Mouse (Mus musculus) retina, adult 2 months (tissue): ENCODE measurements at regions not wholly inside any gene's neighbourhood (a gene's known extent, or its start where the extent isn't known, plus 50 kb on each side); places are given as distances from the start of the nearest gene placed in this dataset.

Source experiments
- DNase-seq: peaks from one replicate; pipeline ENCODE4 v3.0.0-alpha.2; 2012; ENCODE audit warnings: low read depth, low spot score

DNA sequence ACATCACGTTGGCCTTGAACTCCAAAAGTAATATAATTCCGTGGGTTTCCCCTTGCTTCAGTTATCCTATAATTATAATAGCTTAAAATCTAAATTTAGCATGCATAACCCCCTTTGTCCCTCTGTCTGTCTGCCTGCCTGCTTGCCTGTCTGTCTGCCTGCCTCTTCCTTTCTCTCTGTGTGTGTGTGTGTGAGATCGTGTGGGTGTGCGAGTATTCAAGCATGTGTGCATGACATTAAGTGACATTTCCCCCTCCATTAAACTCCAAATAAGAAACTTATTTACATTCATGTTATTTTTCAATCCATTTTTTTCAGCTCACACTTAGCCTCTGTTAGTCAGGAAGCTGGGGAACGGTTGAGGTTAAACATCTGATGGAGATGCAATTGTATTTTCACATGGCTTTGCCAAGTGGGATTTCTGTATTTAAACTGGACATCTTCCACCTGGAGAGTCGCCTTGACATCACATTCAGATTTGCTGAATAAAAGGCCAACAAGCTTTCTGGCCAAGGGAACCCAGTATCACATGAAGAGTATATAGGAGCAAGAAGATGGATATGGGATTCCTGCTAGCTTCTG, 130.8 kb upstream of the Map3k1 start:
- DNase-seq, result no peak

DNA sequence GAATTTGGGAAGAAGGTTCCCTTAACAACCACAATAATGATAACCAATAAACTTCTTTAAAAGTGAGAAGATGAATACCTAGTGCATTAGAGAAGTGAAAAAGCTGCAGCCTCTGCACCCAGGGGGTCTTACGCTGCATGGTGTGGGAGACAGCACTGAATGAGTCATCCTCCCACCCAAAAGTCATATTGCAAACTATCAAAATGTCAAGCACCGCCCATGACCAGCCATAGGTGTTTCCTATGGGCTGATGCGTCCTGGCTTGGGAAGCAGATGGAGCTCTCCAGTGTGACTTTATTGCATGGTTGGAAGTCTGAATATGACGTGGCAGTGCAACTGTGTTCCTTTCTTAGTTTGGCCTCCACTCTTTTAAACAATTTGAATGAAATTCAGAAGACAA, 131.5 kb upstream of the Map3k1 start:
- no peak for DNase-seq

DNA sequence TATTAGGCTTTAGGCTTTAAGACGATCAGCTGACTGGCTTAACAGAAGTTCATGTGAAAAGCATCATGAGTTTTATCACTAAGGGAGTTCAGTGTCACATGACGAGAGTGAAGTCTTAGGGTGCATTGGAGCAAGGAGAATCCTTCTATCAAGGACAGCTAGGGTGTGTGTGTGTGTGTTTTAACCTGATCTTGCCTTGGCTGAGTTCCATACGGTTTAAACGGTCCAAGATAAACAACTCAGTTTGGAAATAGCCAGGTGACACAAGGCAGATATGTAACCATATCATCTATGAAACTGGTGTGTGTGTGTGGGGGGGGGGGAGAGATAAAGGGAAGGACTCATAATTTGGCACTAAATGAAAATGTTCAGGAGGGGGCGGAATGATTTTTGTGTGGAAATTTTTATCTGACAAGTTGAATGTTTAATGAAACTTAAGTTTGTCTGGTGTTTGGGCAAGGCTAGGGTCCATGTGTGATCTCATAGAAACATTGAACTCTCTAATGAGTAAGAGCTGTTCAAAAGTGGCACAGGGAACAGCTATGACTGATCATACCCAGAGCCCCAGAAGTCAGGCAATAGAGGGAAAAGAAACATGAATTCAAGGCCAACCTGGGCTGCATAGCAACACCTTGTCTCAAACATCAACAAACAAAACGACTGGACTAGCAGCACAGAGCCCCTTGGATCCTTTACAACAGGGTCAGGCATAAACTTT, 132.2 kb upstream of the Map3k1 start:
- DNase-seq, result no peak

DNA sequence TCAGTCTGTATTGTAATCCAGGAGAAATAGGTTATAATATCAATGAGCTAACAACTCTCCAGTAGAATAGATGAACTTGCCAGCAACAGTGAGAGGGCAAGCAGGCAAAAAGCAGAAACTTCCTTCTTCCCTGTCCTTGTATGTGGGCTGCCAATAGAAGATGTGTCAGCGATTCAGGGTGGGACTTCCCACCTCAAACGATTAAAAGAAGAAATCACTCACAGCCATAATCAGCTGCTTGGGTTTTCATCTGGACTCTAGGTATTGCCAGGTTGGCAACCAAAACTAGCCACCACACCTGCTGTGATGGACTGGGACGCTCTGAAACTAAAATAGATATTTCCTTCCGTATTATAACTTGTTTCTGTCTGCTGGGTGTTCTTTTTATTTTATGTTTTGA, 133.2 kb upstream of the Map3k1 start:
- no peak for DNase-seq

DNA sequence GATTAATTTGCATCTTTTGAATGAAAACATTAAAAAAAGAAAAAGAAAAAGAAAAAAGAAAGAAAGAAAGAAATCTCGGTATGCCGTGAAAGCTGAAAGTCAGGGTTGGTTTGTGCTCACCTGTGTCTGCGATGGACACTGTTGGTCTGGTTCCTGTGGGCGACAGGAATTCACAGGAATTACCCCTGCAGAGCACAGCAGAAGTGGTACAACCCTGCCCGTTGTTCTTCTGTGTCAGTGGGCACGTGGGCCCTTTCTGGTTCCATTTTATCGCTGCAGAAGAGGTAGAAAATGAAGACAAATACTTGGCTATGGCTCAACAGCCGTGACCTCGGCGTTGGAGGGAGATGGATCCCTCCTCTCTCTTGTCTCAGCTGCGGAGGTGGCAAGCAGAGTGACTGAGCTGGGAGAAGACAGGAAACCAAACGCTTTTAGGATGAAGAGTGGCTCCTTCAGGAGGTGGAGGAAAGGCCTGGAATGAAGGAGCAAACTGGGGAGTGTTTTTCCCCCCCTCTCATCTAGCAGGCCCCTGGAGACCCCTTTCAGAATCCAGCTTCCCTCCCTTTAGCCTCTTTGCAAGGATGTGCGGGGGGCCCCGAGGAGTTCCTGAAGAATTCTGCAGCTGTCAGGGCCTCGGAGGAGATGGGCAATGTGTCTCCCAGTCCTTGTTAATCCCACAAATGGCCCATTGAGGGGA, 134.7 kb upstream of the Map3k1 start:
- DNase-seq, result no peak

DNA sequence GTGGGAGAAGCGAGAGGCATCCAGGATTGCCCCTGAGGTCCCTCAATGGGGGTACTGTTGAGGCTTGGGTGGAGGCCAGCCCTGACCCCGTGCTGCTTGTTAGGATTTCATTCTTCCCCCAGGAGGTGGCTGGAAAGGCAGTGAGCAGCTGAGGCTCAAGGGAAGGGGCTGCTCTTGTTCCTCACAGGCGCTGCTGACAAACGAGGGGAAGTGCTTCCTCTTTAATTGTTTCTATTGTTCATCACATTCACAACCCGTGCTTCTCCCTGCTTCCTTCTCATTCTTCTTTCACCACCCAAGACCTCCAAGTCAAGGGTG, 135.3 kb upstream of the Map3k1 start:
- DNase-seq, result no peak

DNA sequence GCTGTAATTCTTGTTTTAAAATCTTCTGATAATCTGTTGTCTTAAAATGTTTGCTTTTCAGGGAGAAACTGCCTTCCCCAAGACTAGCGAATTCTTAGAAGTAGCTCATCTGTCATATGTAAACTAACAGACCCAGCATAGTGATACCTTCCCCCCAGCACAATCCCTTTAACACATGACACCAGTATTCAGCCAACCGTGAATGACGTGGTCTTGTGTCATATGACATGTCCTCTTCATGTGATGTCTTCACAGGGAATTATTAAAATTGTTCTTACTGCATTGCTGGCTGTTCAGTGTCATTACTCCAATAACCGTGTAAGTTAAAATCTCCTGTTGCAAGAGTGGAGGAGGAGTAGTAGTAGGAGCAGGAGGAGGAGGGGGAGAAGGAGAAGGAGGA, 137.5 kb upstream of the Map3k1 start:
- DNase-seq, result no peak

DNA sequence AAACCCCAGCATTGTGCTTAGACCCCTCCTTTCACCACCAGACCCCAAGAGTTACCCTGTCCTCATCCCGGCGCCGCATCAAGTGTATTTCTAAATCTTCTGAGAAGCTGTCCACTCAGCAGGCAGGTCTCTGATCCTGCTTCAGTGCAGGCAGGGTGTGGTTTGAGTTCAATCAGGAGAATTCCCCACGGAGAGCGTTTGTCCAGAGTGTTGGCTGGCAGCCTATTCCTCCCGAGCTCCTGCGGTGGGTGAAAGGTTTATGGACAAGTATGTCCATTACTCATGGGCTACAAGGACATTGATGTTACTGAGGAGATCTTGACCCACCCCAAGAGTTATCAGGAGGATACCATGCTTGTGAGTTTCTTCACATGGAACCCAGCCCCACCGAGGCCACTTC, 138.0 kb upstream of the Map3k1 start:
- DNase-seq, result no peak

DNA sequence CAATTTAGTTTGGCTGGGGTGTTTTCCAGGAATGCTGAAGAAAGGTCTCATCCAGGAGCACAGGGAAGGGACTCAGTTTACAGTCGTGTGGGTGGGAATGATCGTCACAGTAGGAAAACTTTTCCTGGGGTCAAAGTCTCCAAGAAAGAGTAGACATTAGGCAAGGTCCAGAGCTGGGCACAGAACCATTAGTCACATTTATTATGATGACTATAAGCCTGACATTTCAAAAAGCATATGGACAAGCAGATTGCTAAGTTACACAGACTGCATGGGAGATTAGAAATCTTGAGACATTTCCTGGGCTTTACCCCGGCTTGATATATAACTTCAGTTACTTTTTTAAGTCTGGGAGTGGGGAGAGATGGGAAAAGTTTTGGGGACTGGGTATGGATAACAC, 139.6 kb upstream of the Map3k1 start:
- DNase-seq, result no peak

DNA sequence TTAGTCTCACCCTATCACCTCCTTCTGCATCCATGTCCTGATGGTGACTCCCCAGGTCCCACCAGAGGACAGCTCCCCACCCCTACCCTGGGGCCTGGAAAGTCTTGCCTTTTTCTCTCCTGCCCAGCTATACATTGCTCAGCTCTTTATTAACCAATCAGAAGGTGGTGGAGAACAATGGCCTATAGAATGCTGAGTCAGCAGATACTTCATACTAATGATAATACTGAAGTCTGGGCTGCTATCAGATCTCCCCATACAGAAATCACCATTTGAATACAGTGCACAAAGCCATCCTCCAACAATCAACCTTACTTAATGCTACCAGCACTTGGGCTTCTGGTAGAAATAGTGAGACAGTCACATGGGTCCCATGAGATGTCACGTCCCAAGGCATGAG, 141.2 kb upstream of the Map3k1 start:
- DNase-seq, result no peak

DNA sequence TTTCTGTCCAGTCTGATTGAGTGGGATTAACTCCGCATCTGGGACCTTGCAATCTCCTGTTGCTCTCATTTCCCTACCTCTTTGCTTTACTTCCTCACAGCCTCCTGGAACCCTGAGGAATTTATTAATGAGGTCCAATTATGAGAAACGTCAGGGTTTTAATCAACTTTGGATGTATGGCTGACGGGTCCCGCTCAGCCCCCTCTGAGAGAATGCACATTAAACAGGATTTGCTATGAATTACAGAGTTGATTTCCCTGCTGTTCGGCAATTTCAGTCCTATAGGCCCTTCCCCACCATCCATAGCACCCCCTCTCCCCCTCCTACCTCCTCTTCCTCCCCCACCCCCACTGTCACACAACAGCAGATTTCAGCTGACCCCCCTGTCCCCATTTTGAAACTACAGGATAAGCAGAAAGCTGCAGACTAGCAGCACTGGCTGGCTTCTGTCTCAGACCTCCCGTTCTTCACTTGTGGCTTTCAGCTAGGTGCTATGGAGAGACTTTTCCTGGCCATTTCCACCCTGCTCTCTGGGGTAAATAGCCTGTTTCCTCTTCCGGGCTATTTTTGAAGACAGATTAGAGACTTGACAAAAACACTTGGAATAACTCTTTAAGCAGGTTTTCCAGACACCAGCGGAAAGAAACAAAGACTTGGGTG, 145.2 kb upstream of the Map3k1 start:
- DNase-seq, result no peak

DNA sequence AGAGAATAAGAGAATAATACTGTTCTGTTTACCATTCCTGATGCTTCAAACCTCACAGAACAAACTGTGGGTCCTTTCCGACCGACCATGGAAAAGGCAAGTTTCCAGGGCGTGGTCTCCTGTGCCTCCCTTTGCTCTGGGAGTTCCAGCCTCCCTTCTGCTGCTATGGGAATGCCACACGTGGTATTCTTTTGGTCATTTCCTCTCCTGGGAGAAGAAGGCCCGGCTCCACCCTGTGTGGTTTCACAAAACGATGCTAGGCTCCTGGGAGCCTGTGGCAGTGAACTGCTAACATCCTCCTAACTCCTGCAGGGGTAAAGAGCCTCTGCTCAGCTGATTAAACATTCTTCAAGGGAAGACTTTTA, 145.7 kb upstream of the Map3k1 start:
- DNase-seq, result no peak

DNA sequence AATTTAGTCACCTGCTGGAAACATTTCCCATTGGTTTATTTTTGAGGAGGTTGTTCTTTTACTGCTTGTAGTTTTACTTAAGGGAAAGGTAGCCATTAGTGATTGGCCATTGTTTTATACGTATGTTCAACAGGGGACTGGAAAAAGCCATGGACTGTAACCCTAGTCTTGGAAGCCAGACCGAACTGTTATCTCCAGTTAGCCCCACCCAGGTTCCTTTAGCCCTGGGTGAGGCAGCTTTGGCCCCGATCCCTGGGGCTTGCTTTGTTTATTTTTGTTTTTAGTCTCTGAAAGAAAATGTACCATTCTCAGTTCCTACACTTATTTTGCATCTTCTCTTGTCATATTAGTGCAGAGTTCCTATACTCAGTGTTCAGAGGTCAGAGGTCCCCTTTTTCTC, 148.3 kb upstream of the Map3k1 start:
- DNase-seq, result no peak

DNA sequence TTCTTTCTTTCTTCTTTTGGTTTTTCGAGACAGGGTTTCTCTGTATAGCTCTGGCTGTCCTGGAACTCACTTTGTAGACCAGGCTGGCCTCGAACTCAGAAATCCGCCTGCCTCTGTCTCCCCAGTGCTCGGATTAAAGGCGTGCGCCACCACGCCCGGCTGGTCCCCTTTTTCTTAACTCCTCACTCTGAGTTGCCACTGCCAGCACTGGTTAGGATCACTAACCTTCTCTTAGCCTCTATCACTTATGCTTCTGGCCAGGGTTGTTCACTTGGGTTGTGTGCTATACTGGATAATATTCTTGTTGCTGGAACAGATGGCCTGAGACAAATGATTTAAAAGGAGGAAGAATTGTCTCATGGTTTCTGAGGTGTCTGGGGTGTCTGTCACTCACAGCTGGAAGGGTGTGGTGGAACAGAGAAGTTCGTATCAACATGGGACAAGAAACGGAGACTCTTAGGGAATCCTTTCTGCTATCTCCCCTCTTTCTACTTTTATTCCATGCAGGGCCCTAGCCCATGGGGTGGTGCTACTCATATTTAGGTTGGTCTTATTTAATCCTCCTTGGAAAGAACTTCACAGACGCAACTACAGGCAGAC, 149.0 kb upstream of the Map3k1 start:
- no peak for DNase-seq

DNA sequence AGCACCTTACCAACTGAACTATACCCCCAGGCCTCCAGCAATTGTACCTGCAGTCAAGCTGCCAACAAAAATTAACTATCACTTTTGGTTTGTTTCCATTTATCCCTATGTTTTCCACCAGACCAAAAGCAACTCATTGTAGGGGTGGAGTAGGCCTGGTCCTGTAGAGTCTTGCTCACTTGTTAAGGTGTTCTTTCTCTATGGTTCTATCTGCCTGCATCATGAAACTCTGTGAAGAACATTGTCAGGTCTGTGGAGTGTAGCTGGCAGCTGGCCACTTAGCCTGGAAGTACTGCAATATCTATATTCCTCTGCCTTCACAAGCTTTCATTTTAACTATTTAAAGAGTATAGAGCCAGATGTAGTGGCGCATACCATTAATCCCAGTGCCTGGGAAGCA, 149.6 kb upstream of the Map3k1 start:
- no peak for DNase-seq

DNA sequence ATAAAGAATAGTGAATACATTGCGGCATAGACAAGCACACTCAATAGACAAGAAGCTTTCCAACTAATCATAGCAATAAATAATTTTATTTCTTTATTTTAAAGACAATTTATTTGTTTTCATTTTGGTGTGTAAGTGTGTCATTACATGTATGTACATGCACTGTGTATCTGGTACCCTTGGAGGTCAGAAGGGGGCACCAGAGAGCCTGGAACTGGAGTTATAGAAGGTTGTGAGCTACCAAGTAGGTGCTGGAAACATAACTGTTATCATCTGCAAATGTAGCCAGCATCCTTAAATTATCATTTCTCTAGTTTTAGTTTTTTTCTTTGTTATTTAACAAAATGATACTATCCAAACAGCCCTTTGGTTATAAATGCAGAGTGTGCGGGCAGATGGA, 151.2 kb upstream of the Map3k1 start:
- DNase-seq, result no peak

DNA sequence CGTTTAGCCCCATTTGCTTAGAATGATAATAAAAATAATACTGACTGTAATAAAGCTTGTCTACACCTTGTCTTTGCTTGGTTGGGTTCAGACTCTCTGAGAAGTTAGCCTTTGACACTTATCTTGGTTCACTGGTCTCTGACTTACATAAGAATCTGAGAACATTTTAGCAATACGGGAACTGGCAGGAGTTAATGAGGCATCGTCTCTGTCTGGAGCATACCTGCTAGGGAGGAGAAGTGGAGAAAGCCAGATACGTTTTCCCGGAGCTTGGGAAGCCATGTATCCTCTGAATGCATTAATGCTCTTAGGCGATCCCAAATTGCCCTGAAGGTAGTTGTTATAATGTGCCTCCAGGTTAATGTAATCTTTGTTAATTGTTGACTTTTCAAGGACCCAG, 152.6 kb upstream of the Map3k1 start:
- no peak for DNase-seq

DNA sequence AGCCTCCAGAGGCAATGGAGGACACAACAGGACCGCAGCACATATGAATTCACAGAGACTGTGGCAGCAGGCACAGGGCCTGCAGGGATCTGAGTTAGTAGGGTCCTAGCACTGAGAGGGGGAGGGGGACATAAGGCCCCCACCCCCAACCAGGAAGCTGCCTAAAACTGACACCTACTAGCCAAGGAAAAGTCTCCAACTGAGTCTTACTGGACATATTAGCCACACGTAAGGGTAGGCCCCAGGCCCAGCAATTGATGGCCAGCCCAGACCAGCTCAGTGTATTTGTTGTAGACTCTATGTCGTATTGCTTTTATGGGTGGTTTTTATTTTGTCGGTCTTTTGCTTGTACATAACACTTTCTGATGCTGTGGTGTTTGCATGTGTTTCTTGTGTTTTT, 153.4 kb upstream of the Map3k1 start:
- DNase-seq, result no peak

DNA sequence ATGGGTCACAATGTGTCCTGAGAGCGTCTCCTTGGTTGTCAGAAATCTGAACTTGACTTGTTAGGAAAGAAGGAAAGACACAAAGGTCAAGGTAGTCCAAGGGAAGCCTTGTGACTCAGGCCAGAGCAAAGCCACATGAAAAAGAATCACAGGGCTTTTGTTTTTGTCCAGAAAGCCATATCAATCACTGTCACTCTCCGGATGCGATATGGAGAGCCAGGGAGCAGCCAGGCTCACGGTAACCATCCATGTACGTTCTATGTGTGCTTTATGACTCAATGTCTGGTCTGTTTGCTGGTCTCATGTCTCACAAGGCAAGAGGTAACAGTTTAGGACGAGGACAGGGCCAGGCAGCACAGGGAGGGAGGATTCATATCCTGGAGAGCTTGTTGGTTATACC, 157.3 kb upstream of the Map3k1 start:
- no peak for DNase-seq

DNA sequence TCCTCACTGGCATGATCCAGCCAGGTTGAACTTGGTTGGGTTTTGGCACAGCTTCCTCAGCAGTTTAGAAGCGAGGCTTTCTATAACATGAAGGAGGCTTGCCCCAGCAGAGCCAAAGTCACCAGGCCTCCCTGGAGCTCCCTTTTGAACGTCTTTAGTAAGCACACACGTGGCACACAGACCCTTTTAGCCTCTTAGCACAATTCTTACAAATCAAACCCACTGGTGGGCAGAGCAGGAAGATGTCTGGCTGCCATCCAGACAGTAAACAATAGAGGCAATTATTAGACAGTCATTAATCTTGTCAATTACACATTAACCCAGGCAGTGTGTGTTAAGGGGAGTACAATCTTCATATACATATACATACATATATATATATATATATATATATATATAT, 157.8 kb upstream of the Map3k1 start:
- DNase-seq, result no peak

DNA sequence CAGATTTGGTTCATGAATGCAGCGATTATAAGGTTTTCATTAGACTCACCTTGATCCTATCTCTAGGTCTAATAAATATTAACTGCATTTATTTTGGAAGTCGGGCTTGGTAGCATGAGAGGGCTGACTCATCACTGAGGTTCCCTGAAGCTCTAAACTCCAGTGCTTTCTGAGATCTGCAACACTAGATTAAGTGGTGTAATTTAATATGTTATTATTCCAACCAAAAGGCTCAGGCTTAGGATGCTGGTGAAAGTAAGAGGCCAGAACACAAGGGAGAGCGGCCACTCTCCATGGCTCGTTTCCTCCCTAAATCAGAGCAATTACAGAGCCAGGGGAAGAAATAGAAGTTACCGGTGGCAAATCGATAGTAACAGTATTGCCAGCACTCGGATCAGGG, 159.4 kb upstream of the Map3k1 start:
- DNase-seq, result no peak

DNA sequence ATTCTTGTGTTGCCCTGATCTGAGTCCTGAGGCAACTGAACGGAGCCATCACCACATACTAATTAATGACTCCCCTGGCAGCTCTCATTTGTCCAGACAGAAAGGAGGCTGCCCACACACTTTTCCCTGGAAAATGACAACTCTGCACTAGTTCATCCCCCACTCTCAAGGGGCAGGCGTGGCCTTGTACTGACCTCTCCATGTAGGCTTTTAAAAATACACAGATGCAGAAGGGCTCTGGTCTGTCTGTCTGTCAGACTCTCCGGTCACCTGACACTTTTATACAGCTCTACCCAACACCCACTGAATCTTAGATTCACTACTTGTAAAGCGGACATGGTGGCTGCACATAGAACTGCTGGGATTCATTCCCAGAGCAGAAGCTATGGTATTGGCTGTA, 165.5 kb upstream of the Map3k1 start:
- DNase-seq, result no peak

DNA sequence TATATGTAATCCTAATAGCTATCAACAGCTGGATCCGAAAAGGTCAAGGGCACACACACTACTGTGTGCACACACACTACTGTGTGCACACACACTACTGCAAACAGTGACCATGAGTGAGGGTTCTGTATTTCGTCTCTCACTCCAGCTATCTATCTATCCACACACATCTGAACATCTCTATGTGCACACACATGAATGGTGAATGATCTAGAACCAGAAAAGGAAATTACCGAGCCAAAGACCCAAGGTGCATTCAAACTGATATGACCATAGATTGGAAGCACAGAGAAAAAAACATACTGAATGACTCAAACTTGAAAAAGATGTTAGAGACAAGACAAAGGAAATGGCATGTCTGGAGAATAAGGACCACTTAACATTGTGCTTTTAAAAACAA, 166.8 kb upstream of the Map3k1 start:
- DNase-seq, result no peak
